Mouse (Mus musculus) neutrophil, adult 5-6 weeks (primary cell): Measurements from ENCODE around the gene Cep164. TPM values are rescaled to one million over a fixed set of nuclear protein-coding genes. Genes with fewer than 3 reads are reported as not detected.
A peak's percentile ranks its signal among the peaks of the same experiment; 100 is the strongest.
"Not testable (repeated sequence)": the region's sequence is repeated elsewhere in the genome, so short reads cannot be mapped to it uniquely, and the experiment has no call there.

Experiments
- ATAC-seq: fragments of 151-379, 151-347 bp; 2 replicates; pipeline ENCODE4 v1.8.0; 2017; ENCODE audit warnings: mild to moderate bottlenecking, moderate TSS enrichment; ENCODE audit not compliant: insufficient number of reproducible peaks, poor library complexity, low FRiP score, severe bottlenecking; ENCODE audit errors: extremely low read depth
- total RNA-seq: library from RNA; stranded (forward); fragments of 200-1000 nt; gene quantifications from 2 replicates; pipeline ENCODE4 v1.2.3, GENCODE M21; 2017

Gene Cep164
- 20.1 and 21.9 TPM in 2 replicates for total RNA-seq

GRCm38 (mm10) chr9:45828291-45828963 lies at the start of gene Cep164:
Cep164 (minus strand) TSS chr9:45828691.
- peak; percentile 96 for ATAC-seq

GRCm38 (mm10) chr9:45877928-45878327 lies 49.4 kb upstream of the Cep164 start:
- no peak for ATAC-seq

DNA sequence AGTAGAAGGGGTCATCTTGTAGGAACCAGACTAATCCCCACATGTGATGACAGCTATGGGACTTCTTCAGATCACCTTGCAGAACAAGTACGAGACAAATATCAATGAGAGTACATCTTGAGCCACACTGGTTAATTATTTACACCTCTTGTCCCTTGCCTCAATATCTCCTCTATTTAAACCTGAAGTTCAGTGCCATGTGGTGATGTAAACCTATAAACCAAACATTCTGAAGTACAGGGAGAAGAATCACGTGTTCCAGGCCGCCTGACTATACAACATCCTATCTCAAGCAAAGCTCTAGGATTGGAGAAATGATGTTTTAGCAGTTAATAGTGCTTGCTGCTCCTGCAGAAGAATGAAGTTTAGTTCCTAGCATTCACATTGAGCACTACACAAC lies 41.8 kb upstream of the Cep164 start:
- no peak for ATAC-seq

DNA sequence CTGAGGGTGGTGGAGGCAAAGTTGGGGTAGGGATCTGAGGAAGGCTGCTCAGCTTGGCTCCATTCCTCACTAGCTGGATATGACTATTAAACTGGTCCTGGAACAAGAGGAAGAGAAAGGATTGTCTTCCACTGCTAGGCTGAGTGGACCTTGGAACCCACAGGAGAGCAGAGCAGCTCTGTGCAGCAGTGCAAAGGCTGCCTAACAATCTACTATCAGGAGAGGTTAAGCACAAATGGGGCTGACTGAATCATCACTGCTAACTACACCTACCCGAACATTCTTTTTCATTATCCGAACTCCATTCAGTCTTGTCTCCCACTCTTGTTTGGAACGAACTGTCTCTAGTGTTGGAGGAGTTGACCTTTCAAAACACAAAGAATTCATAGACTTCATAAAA lies 40.7 kb upstream of the Cep164 start:
- no peak for ATAC-seq

- no peak for ATAC-seq
Measured at GRCm38 (mm10) chr9:45861813-45862212, 33.3 kb upstream of the Cep164 start.

DNA sequence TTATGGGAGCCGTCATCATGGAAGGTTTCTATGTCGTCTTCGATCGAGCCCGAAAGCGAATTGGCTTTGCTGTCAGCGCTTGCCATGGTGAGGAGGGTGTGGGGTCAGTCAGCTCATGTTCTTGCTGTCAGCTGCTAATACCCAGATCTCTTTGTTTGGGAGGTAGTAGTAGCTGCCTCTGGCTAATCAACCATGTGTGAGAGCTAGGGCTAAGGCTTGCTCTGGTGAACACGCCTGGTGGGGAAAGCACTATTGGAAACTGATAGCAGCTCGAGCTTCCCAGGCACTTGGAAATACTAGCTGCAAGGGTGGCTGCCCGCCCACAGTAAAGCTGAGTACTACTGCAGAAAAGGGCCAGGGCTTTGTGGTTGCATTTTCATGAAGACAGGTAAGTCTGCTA lies 30.9 kb upstream of the Cep164 start:
- ATAC-seq, result no peak

DNA sequence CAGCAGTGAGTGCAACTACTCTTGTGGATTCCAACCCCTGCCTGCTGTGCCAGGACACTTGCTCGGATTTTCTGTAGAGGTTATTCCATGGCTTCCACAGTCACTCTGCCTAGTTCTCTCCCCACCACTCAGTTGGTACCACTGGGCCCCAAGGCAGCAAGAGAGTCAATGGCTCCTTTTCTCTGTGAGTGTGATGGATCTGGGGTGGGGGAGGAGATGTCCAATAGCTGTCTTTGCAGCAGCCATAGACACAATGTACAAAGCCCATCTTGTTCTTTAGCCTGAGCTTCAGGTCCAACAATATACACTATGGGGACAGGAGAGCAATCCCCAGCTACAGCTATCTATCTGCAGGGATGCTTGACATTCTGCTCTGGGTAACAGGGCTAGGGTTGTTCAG lies 25.6 kb upstream of the Cep164 start:
- ATAC-seq, result no peak

- ATAC-seq, result 0 out of 2 replicates have a peak, but pooled peaks have one; percentile 33
Measured at GRCm38 (mm10) chr9:45853695-45854094, 25.2 kb upstream of the Cep164 start.

DNA sequence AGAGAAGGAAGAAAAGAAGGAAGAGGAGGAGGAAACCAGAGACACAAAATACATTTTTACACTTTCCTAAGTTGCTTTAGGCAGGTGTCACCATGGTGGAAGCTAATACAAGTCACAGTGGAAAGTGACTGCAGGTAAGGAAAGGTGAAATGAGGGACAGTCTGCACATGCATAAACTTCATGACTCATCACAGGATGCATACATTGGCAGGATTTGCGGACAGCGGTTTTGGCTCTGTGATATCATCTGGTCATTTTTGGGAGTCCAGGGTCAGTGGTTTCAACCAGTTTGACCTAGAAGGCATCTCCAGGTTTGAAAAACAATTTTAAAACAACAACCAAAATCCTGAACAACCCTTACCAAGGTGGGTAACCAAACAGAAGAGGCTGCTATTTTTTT lies 23.3 kb upstream of the Cep164 start:
- ATAC-seq, result no peak

DNA sequence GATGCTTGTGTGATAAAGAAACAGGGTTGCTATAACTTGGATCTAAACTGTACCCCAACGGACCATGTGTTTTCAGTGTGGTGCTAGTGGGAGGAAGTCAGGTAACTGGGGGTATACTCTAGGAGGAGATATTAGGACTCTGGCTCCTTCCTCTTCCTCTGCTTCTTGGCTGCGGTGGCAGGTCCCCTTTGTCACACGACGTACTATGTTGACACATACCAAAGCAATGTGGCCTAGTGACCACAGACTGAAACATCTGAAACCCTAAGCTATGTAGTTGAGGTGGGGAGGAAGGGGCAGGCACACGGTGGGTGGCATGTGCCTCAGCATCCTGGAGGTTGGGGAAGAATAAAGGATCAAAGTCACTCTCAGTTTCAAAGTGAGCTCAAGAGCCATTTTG lies 22.8 kb upstream of the Cep164 start:
- ATAC-seq, result peak; percentile 49

DNA sequence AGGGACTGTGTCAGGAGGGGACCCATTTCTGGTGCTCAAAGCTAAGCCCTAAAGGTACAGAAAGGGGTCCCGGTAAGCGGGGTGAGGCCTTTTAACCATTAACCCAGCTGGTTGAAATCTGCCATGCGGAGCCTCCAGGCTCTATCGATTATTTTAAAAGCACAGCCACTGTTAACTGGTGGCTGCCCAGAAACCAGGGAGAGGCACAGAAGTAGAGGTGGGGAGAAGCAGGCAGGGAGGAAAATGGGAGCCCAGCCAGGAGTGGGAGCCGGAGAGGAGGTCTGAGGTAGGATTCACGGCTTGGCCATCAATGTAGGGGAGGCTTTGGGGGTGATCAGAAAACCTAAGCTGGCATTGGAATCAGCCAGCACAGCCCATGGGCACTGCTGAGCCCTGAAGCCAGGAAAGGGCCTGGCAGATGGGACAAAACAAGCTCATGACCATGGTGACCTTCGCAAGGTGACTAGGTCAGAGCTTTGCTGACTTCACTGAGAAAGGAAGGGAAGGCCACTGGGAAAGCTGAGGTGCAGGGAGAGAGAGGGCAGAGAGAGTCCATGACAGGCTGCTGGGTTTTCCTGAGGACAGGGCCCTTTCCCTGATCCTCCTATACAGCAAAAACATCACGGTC lies 22.2 kb upstream of the Cep164 start:
- no peak for ATAC-seq

GRCm38 (mm10) chr9:45849528-45850408 lies 21.3 kb upstream of the Cep164 start:
- no peak for ATAC-seq

DNA sequence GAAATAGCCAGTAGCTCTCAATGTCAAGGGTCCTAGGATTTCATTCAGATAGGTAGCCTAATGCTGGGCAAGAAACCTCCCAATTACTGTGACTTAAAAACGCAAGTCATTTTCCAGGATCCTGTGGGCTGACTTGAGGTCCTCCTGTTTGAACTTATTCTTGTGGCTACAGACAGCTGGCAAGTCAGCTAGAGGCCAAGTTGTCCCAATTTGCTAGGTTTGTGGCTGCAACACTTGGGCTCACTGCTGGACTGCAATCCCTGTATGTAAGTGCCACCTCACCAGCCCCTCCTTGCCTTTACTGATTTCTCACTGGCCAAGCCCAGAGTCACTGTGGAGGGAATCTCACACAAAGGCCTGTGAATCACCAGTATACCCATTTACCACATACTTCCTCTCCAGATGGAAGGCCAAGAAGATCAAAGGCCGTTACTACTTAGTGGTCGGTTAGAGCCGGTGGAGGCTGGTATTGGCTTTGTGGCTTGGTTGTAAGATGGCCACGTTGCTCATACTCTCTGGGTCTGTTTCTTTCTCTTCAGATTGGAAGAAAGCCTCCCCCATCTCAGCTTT lies 18.5 kb upstream of the Cep164 start:
- ATAC-seq, result peak; percentile 33

- ATAC-seq, result not testable (repeated sequence)
Measured at GRCm38 (mm10) chr9:45846176-45846575, 17.7 kb upstream of the Cep164 start.

DNA sequence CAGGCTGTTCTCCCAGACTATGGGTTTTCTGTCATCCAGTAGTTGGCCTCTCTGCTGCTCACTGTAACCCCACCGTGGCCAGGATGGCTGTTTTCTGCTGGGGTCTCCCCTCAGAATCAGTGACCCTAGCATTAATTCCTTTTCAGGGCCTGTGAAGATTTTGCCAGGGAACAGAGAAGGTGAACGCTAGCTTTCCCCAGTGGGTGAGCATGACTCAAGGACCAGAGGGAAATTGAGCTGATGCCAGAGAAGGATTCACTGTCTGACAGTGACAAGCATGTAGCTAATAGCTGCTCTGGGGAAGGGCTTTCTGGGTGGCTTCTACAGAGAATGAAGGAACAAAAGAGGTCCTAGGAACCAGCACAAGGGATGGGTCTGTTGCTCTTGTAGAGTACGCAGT lies 17.1 kb upstream of the Cep164 start:
- no peak for ATAC-seq

GRCm38 (mm10) chr9:45843780-45844179 lies 15.3 kb upstream of the Cep164 start:
- ATAC-seq, result no peak

- ATAC-seq, result no peak
Measured at GRCm38 (mm10) chr9:45843007-45843406, 14.5 kb upstream of the Cep164 start.

GRCm38 (mm10) chr9:45841458-45841857 lies 13.0 kb upstream of the Cep164 start:
- ATAC-seq, result no peak

DNA sequence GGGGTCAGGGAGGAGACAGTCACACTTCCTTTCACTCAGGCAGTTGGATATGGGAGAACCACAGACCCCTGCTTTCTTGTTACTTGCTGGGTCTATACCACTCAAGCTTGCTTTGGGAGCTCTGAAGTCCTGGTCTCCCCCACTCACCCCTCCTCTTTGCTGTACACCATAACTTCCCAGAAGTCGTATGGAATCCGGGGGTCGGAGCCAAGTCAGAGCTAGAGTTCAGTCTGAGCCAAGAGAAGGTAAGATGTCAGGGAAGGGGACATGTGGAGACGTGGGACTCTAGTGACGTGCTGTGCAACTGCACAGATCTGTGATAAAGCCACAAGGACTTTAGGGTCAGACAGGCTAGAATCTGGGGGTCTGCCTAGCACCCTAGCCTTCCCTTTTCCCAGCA lies 11.8 kb upstream of the Cep164 start:
- no peak for ATAC-seq

DNA sequence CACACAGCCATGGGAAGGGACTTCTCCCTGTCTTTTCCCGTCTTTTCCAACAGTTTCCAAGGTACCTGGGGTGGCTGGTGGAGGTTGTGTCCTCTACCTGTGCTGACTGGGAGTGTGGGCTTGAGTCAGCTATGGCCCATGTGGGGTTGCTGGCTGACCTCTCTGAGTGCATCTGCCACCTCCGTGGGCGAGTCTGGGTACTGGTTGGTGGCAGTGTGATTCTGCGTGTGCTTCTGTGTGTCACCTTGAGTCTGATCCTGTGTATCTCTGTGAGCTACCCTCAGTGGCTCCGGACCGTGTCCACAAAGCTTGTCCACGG lies 11.4 kb upstream of the Cep164 start:
- ATAC-seq, result no peak
